Mouse (Mus musculus) G1E (cell line): Measurements from ENCODE around the gene Wwox.

Experiments
- CTCF ChIP-seq: IDR thresholded peaks from 2 replicates; pipeline ENCODE4 v1.5.1; 2012; ENCODE audit warnings: low read depth, low read length, inconsistent platforms, mixed read lengths
- GATA1 ChIP-seq: IDR thresholded peaks from 2 replicates; pipeline ENCODE4 v1.6.1; 2012; ENCODE audit warnings: borderline replicate concordance, low read length, inconsistent platforms, mixed read lengths
- POLR2AphosphoS5 ChIP-seq: IDR thresholded peaks from 2 replicates; pipeline ENCODE4 v1.6.1; 2012; ENCODE audit warnings: low read depth, low read length, inconsistent platforms; ENCODE audit not compliant: insufficient replicate concordance
- TAL1 ChIP-seq: conservative IDR thresholded peaks from 2 replicates; pipeline ENCODE4 v1.6.1; 2012; ENCODE audit warnings: low read depth, low read length, inconsistent platforms, mixed read lengths

DNA sequence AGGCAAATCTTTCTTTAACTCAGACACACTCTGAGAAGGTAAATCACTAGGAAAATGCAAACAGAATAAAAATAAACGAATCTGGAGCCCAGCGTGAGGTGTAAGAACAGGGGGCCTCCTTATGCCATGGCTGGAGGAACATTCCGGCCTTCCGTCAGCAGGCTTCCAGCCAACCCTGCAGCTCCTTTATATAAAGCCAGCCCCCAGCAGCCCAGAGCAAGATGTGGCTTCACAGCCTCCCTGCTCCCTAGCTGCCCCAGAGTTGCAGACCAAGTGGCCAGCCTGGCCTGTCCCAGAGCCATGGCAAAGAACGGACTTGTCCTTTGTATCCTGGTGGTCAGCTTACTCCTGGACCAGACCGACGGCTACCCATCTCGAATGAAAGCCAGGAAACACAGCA, 21.7 kb upstream of the Wwox start, which contains the start of gene Clec3a:
- TF ChIP-seq TAL1 (no peak), CTCF (no peak), GATA1 (no peak), POLR2AphosphoS5 (no peak)
